Mouse (Mus musculus) kidney, adult 2 months (tissue): ENCODE measurements around the gene Slc4a4.

ENCODE experiments used
- CTCF ChIP-seq: fragments of 200-500 bp; conservative IDR thresholded peaks from 2 replicates; pipeline ENCODE4 v1.5.1; 2011; ENCODE audit warnings: low read depth, mild to moderate bottlenecking, control low read depth, low read length, moderate library complexity, mixed read lengths; ENCODE audit not compliant: insufficient read depth, insufficient read length
- POLR2A ChIP-seq: fragments of 200-500 bp; IDR thresholded peaks from one replicate; pipeline ENCODE4 v1.6.1; 2011; ENCODE audit warnings: low read depth, low read length, control low read depth

DNA sequence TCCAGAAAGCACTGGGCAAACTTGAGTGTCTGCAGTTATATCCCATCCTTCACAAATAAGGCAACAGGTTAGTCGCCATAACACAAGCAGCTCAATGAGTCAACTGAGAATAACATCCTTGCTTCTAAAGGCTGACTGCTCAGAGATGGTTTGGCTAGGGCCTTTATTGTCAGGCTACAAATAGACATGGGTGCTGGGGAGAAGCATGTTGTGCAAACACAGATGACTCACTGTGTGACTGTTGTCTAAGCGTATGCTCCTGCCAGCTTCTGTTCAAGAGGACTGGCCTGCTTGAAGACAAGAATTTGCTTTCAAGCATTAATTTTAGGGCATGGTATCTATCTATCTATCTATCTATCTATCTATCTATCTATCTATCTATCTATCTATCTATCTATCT is 253.5 kb downstream of the Slc4a4 start:
- TF ChIP-seq POLR2A (no peak), CTCF (no peak)
